Mouse (Mus musculus) G1E (cell line): ENCODE measurements at regions not wholly inside any gene's neighbourhood (a gene's known extent, or its start where the extent isn't known, plus 50 kb on each side); places are given as distances from the start of the nearest gene placed in this dataset.

Source experiments
- CTCF ChIP-seq: IDR thresholded peaks from 2 replicates; pipeline ENCODE4 v1.5.1; 2012; ENCODE audit warnings: low read depth, low read length, inconsistent platforms, mixed read lengths
- POLR2AphosphoS5 ChIP-seq: IDR thresholded peaks from 2 replicates; pipeline ENCODE4 v1.6.1; 2012; ENCODE audit warnings: low read depth, low read length, inconsistent platforms; ENCODE audit not compliant: insufficient replicate concordance

DNA sequence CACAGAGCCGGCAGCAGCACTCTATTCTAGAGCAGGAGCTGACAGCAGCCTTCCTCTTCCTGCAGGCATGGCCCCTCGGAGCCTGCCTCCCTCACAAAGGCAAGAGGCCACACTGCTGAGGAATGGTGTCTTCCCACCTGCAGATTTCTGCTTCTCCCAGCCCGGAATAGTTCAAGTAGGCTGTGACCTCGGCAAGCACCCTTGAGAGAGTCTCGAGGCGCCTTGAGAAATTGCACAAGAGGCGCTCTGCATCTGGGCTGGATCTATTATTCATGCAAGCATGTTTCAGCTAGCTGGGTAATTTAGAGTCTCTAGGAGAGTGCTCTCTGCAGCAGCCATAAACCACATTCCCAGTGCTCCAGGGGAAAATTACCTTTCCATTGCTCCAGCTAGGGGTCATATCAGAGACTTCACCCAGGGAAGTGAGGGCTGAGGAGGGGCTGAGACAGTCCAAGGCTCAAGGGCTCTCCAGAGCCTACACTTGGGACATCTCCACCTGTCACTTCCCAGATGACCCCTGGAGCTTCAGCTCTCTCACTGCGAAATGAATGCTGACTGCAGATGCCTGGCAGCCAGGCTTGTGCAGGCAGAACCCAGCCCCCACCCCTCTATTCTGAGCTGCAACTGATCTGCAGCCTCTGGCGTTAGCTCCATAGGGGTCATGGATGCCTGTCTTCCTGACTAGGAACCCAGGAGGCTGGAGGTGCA, 247.9 kb upstream of the Myt1l start:
- TF ChIP-seq CTCF (no peak), POLR2AphosphoS5 (no peak)
